Mouse (Mus musculus) CD4-positive, CD25-positive, alpha-beta regulatory T cell (primary cell): ENCODE results near the gene Foxo3. TPM values are rescaled to one million over a fixed set of nuclear protein-coding genes. Genes with fewer than 3 reads are reported as not detected.

Source experiments
- polyA plus RNA-seq: library from polyadenylated mRNA; unstranded; fragments of 100-300 nt; shearing (Covaris generic); gene quantifications from one replicate; pipeline ENCODE4 v1.2.1, GENCODE M21; 2017

Foxo3 gene
- 4.2 TPM for polyA plus RNA-seq

DNA sequence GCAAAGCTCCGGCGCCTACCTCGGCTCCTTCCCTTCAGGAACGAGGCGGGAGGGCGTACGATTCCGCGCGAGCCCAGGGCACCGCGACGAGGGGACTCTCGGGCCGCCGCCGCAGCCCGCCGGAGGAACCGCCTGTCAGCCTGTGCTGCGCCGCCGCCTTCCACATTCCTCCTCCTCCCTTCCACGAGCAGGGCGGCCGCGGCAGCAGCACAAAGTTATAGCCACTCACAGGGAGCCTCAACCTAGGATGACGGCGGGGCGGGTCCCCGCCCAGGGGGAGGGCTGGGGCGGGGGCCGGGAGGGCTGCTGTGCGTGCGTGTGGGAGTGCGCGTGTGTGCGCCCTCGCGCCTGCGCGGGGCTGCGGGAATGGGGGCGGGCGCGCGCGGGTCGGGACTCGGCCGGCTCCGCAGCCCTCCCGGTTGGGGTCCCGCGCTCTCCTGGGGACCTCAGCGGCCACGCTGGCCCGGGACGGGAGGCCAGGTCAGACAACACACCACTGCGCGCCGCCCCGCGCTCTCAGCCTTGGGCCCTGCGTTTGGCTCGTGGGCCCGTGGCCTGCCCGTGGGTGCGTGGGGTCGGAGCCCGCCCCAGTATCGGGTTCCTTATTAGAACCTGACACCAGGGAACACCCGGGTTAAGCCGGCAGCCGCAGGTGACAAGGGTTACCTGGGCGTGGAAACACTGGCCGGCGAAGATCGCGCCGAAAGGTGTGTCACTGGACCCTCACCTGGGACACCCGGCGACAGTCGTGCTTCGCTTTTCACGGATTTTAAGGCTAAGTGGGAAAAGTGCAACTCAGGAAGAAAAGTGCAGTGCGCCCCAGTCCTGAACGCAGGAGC lies at the start of gene Foxo3:
Foxo3 (minus strand) TSS at position 249 of the 839 bp plus-strand sequence.

Other genes with a start within 250 kb of the Foxo3 start
- 7.2 TPM for gene Afg1l, start 201.8 kb upstream of the Foxo3 start, polyA plus RNA-seq
- gene Snx3, start 225.3 kb upstream of the Foxo3 start, polyA plus RNA-seq = 362 TPM